Mouse (Mus musculus) inflammation-experienced regulatory T-cells, adult 6 months (primary cell): ENCODE results near the gene Vpreb1. TPM values are rescaled to one million over a fixed set of nuclear protein-coding genes. Genes with fewer than 3 reads are reported as not detected.

Source experiments
- ATAC-seq: one replicate; pipeline ENCODE4 v1.8.0; 2017
- polyA plus RNA-seq, 3 experiments: library from polyadenylated mRNA; unstranded; fragments of 100-300 nt; shearing (Covaris generic); gene quantifications; one replicate each; pipeline ENCODE4 v1.2.1; 2017

Vpreb1 gene
- polyA plus RNA-seq, 3 experiments from 2014 or later: 1.2 to 1.4 TPM; not detected in 1

DNA sequence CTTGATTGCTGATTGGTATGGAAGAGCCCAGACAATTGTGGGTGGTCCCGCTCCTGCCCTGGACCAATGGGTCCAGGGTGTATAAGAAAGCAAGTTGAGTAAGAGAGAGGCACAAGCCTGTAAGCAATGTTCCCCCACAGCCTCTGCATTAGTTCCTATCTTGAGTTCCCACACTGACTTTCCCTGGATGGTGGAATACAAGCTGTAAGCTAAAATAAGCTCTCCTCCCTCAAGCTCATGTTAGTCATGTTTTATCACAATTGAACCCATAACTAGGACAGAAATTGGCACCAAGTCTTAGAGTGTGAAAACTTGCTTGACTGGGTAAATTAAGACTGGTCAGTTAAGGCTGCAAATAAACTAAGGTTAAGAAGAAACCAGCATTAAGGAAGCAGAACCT lies 15.1 kb downstream of the Vpreb1 start:
- ATAC-seq: no peak

DNA sequence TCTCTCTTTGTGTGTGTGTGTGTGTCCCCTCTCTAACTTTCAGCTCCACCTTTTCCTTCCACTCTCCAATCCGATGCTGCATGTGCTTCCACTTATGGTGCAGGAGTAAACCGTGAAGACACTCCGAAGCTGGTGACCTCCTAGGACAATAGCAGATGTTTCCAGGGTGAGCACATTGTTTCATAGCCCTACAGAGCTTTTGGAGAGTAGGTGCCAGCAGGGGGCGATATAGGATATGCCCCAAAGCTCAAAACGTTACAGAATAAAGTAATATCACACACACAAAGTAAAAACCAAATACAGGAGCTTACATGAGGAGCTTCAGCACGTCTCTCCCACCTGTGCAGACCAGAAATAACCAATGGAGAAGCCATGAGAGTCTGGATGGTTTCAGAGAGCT lies 15.8 kb downstream of the Vpreb1 start:
- peak; percentile 61 for ATAC-seq

- ATAC-seq: no peak
Measured at GRCm38 (mm10) chr16:16852411-16852810, 18.2 kb downstream of the Vpreb1 start.

- ATAC-seq: peak; percentile 38
Measured at GRCm38 (mm10) chr16:16849196-16849595, 21.4 kb downstream of the Vpreb1 start.

DNA sequence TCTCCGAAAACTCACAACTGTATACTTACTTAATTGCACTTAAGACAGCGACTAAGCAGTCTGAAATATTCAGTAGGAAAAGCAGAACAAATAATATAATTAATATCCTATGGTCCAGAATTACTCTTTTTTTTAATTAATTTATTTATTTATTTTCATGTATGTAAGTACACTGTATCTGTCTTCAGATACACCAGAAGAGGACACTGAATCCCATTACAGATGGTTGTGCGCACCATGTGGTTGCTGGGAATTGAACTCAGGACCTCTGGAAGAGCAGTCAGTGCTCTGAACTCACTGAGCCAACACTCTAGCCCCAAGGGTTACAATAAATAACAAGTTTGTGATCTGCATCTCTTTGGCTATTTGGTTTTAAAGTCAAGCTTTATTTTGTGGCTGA lies 41.0 kb downstream of the Vpreb1 start:
- ATAC-seq: no peak

GRCm38 (mm10) chr16:16828757-16829615 lies 41.7 kb downstream of the Vpreb1 start, which contains the start of gene Spag6l:
Gene Spag6l, minus strand, starts transcription at chr16:16829456.
- peak; percentile 98 for ATAC-seq

DNA sequence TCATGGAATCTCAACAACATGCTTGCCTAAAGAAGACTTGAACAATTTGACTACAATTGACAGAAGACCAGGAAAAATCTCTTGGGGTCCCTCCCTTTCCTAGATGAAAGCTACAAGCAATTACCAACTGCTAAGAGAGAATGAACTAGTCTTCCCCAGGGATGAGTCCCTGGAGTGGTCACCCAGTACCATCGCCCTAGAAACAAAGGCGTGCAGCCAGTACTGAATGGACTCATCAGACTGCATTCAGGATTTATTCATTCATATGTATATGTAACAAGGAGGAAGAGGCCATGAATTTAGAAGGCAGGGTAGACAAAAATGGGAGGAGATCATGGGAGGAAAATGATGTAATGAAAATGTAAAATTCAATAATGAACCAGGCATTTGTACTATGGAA lies 44.4 kb downstream of the Vpreb1 start:
- no peak for ATAC-seq

DNA sequence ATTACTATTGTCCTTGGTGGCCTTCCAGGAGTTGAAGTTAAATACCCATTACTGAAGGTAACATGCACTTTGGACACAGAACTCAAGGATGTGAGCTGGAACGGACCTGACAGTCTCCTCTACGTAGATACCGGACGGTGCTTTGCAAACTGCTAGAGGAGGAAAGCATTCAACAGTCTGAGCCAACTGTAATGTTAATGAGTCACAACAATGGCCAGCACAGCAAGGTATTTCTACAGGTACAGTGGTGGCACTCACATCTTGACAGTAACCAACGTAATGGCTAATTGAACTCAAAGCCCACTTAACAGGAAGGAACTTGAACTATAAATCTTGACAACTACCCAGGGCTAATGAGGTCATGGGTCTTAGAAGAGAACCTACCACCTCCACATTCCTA lies 45.2 kb downstream of the Vpreb1 start:
- no peak for ATAC-seq

Other genes starting within 250 kb of the Vpreb1 start
- gene Olfr19, start 194.4 kb downstream of the Vpreb1 start, polyA plus RNA-seq: not detected
- not detected for gene Spag6l, start 41.4 kb downstream of the Vpreb1 start, polyA plus RNA-seq
- not detected for gene Igll1, start 6.9 kb downstream of the Vpreb1 start, polyA plus RNA-seq
- 10 to 100 TPM; 38.9 to 76.8 (median 55.8) TPM for gene Top3b, start 107 bp downstream of the Vpreb1 start, polyA plus RNA-seq
- 10 to 100 TPM; 11.1 to 13.0 (median 11.7) TPM for gene Ppm1f, start 25.6 kb upstream of the Vpreb1 start, polyA plus RNA-seq
- 10 to 100 TPM; 30.0 to 37.9 (median 31.0) TPM for gene Mapk1, start 112.5 kb upstream of the Vpreb1 start, polyA plus RNA-seq
- 1 to 10 TPM; 4.6 to 7.0 (median 7.0) TPM for gene Ypel1, start 198.9 kb upstream of the Vpreb1 start, polyA plus RNA-seq
- 100 to 1,000 TPM; 205 to 233 (median 224) TPM for gene Ppil2, start 240.4 kb upstream of the Vpreb1 start, polyA plus RNA-seq